Mouse (Mus musculus) embryonic facial prominence, embryonic 13.5 days (tissue): ENCODE data around the gene Gpr4. TPM values are rescaled to one million over a fixed set of nuclear protein-coding genes. Genes with fewer than 3 reads are reported as not detected.

ENCODE experiments used
- ATAC-seq: fragments of 200-750 bp; cut with Nextera tagmentation; 2 replicates; pipeline ENCODE4 v1.8.0; 2017; ENCODE audit warnings: low read depth; ENCODE audit not compliant: insufficient number of reproducible peaks, insufficient read depth, low FRiP score, low TSS enrichment
- H3K27ac ChIP-seq: fragments of 300-500 bp; sonication (generic); 2 replicates; pipeline ENCODE4 v1.5.1; 2015; ENCODE audit warnings: moderate library complexity, mild to moderate bottlenecking, inconsistent platforms
- H3K27me3 ChIP-seq: fragments of 300-500 bp; sonication (generic); 2 replicates; pipeline ENCODE4 v1.6.1; 2015; ENCODE audit warnings: mild to moderate bottlenecking, inconsistent platforms
- H3K36me3 ChIP-seq: fragments of 300-500 bp; sonication (generic); 2 replicates; pipeline ENCODE4 v1.6.1; 2015; ENCODE audit warnings: mild to moderate bottlenecking, inconsistent platforms
- H3K4me1 ChIP-seq: fragments of 300-500 bp; sonication (generic); 2 replicates; pipeline ENCODE4 v1.6.1; 2015; ENCODE audit warnings: inconsistent platforms
- H3K4me2 ChIP-seq: fragments of 300-500 bp; sonication (generic); 2 replicates; pipeline ENCODE4 v1.6.1; 2015; ENCODE audit warnings: moderate library complexity, mild to moderate bottlenecking, inconsistent platforms
- H3K4me3 ChIP-seq: fragments of 300-500 bp; sonication (generic); 2 replicates; pipeline ENCODE4 v1.5.1; 2015; ENCODE audit warnings: mild to moderate bottlenecking, inconsistent platforms
- H3K9ac ChIP-seq: fragments of 300-500 bp; sonication (generic); 2 replicates; pipeline ENCODE4 v1.6.1; 2015; ENCODE audit warnings: mild to moderate bottlenecking, inconsistent platforms
- H3K9me3 ChIP-seq: fragments of 300-500 bp; sonication (generic); 2 replicates; pipeline ENCODE4 v1.6.1; 2016; ENCODE audit warnings: inconsistent platforms
- WGBS: fragments of 180-500 bp; shearing (Covaris S2); methylation state at CpG from one replicate; pipeline ENCODE4 v1.1.7; 2015; ENCODE audit warnings: mixed read lengths; 5-methylcytosine and 5-hydroxymethylcytosine counted together
- polyA plus RNA-seq: library from polyadenylated mRNA; unstranded; fragments of >200 nt; fragmentation: Nextera tagmentation; extraction: Ambion mirVana; gene quantifications from 2 replicates; pipeline ENCODE4 v1.2.1, GENCODE M21; 2015

Gene Gpr4
- polyA plus RNA-seq, 1 experiment from 2014 or later = 1.6 TPM

- Histone ChIP-seq H3K27ac (no peak overlapping the region), H3K9me3 (0 out of 2 replicates have a peak, but pooled peaks cover 6% of the 10 kb centered on the region), H3K4me1 (no peaks in the 10 kb centered on the region), H3K36me3 (peaks cover 69% of the 10 kb centered on the region), H3K9ac (no peak overlapping the region), H3K27me3 (no peaks in the 10 kb centered on the region), H3K4me3 (no peak overlapping the region), H3K4me2 (no peak overlapping the region)
- WGBS = 61% methylated on average over 6 of the region's 6 CpGs
- ATAC-seq = no peak
Observed at GRCm38 (mm10) chr7:19196676-19197075, 15.7 kb upstream of the Gpr4 start.

GRCm38 (mm10) chr7:19197985-19198384, 14.4 kb upstream of the Gpr4 start:
- WGBS = 27% methylated on average over 2 of the region's 2 CpGs
- 0 out of 2 replicates have a peak, but pooled peaks cover 6% of the 10 kb centered on the region for H3K9me3 ChIP-seq
- no peak overlapping the region for H3K9ac ChIP-seq
- H3K27me3 ChIP-seq = no peaks in the 10 kb centered on the region
- H3K4me1 ChIP-seq = no peaks in the 10 kb centered on the region
- no peak overlapping the region for H3K27ac ChIP-seq
- H3K4me3 ChIP-seq = no peak overlapping the region
- H3K36me3 ChIP-seq = peaks cover 68% of the 10 kb centered on the region
- no peak for ATAC-seq
- no peak overlapping the region for H3K4me2 ChIP-seq

- H3K9me3 ChIP-seq = no peaks in the 10 kb centered on the region
- H3K4me3 ChIP-seq = no peak overlapping the region
- no peak overlapping the region for H3K4me2 ChIP-seq
- no peak overlapping the region for H3K27ac ChIP-seq
- H3K9ac ChIP-seq = no peak overlapping the region
- no peaks in the 10 kb centered on the region for H3K27me3 ChIP-seq
- H3K4me1 ChIP-seq = no peaks in the 10 kb centered on the region
- WGBS = 70% methylated on average over 15 of the region's 15 CpGs
- ATAC-seq = peak; percentile 65; the same call in 1 of the 2 replicates
- H3K36me3 ChIP-seq = peaks cover 68% of the 10 kb centered on the region
Observed at GRCm38 (mm10) chr7:19201660-19202059, 10.7 kb upstream of the Gpr4 start.

- no peak overlapping the region for H3K9ac ChIP-seq
- no peaks in the 10 kb centered on the region for H3K9me3 ChIP-seq
- H3K36me3 ChIP-seq = peaks cover 62% of the 10 kb centered on the region
- H3K27me3 ChIP-seq = no peaks in the 10 kb centered on the region
- H3K4me3 ChIP-seq = no peak overlapping the region
- WGBS = 61% methylated on average over 15 of the region's 15 CpGs
- H3K27ac ChIP-seq = no peak overlapping the region
- 0 out of 2 replicates have a peak, but pooled peaks have one; percentile 23 for ATAC-seq
- no peak overlapping the region for H3K4me2 ChIP-seq
- H3K4me1 ChIP-seq = no peaks in the 10 kb centered on the region
Observed at GRCm38 (mm10) chr7:19202065-19202850, 10.1 kb upstream of the Gpr4 start.

GRCm38 (mm10) chr7:19208201-19208910, 4.0 kb upstream of the Gpr4 start:
- Histone ChIP-seq H3K36me3 (peaks cover 27% of the 10 kb centered on the region), H3K27me3 (peaks cover 18% of the 10 kb centered on the region), H3K9me3 (peaks cover 4% of the 10 kb centered on the region), H3K9ac (no peak overlapping the region), H3K27ac (no peak overlapping the region), H3K4me3 (no peak overlapping the region), H3K4me1 (peaks cover 13% of the 10 kb centered on the region; the same call in 1 of the 2 replicates), H3K4me2 (no peak overlapping the region)
- ATAC-seq = no peak
- WGBS = 78% methylated on average over 13 of the region's 13 CpGs

- Histone ChIP-seq H3K27me3 (peaks cover 22% of the 10 kb centered on the region), H3K4me1 (peaks cover 14% of the 10 kb centered on the region; the same call in 1 of the 2 replicates), H3K36me3 (peaks cover 22% of the 10 kb centered on the region), H3K4me2 (no peak overlapping the region), H3K9ac (no peak overlapping the region), H3K27ac (no peak overlapping the region), H3K4me3 (no peak overlapping the region), H3K9me3 (peaks cover 4% of the 10 kb centered on the region)
- WGBS = 50% methylated on average over 7 of the region's 7 CpGs
- ATAC-seq = no peak
Observed at GRCm38 (mm10) chr7:19208944-19209472, 3.3 kb upstream of the Gpr4 start.

GRCm38 (mm10) chr7:19209494-19209893, 2.8 kb upstream of the Gpr4 start:
- ATAC-seq = no peak
- Histone ChIP-seq H3K4me2 (no peak overlapping the region), H3K27me3 (peaks cover 26% of the 10 kb centered on the region), H3K9me3 (peaks cover 4% of the 10 kb centered on the region), H3K4me3 (no peak overlapping the region), H3K36me3 (peaks cover 17% of the 10 kb centered on the region), H3K9ac (no peak overlapping the region), H3K4me1 (peaks cover 17% of the 10 kb centered on the region; the same call in 1 of the 2 replicates), H3K27ac (no peak overlapping the region)
- WGBS = 79% methylated on average over 4 of the region's 4 CpGs

GRCm38 (mm10) chr7:19210010-19210409, 2.3 kb upstream of the Gpr4 start:
- Histone ChIP-seq H3K4me1 (peaks cover 21% of the 10 kb centered on the region; the same call in 1 of the 2 replicates), H3K27me3 (peaks cover 26% of the 10 kb centered on the region), H3K9ac (no peak overlapping the region), H3K4me2 (no peak overlapping the region), H3K9me3 (peaks cover 4% of the 10 kb centered on the region), H3K36me3 (peaks cover 12% of the 10 kb centered on the region), H3K27ac (no peak overlapping the region), H3K4me3 (no peak overlapping the region)
- 91% methylated on average over 5 of the region's 5 CpGs for WGBS
- no peak for ATAC-seq

- WGBS = 68% methylated on average over 5 of the region's 5 CpGs
- no peak overlapping the region for H3K4me2 ChIP-seq
- H3K9ac ChIP-seq = no peak overlapping the region
- peaks cover under 1% of the 10 kb centered on the region for H3K36me3 ChIP-seq
- ATAC-seq = no peak
- H3K4me3 ChIP-seq = no peak overlapping the region
- peaks cover 26% of the 10 kb centered on the region; the same call in 1 of the 2 replicates for H3K4me1 ChIP-seq
- H3K27me3 ChIP-seq = peaks cover 26% of the 10 kb centered on the region
- H3K27ac ChIP-seq = no peak overlapping the region
- H3K9me3 ChIP-seq = peaks cover 4% of the 10 kb centered on the region
Observed at GRCm38 (mm10) chr7:19211041-19211675, 1.2 kb upstream of the Gpr4 start.

- H3K27ac ChIP-seq = no peak overlapping the region
- 62% methylated on average over 2 of the region's 2 CpGs for WGBS
- H3K4me1 ChIP-seq = peaks cover 33% of the 10 kb centered on the region
Observed at GRCm38 (mm10) chr7:19213385-19213784, 1.0 kb downstream of the Gpr4 start.

GRCm38 (mm10) chr7:19214369-19214768, 2.0 kb downstream of the Gpr4 start:
- Histone ChIP-seq H3K4me3 (no peak overlapping the region), H3K27me3 (peaks cover 26% of the 10 kb centered on the region), H3K27ac (no peak overlapping the region), H3K9ac (no peak overlapping the region), H3K4me2 (no peak overlapping the region), H3K4me1 (peaks cover 33% of the 10 kb centered on the region), H3K9me3 (peaks cover 4% of the 10 kb centered on the region), H3K36me3 (no peaks in the 10 kb centered on the region)
- ATAC-seq = no peak
- WGBS = 63% methylated on average over 7 of the region's 7 CpGs

More at GRCm38 (mm10) chr7:19213385-19213784, 1.0 kb downstream of the Gpr4 start:
- H3K9ac ChIP-seq = no peak overlapping the region
- no peaks in the 10 kb centered on the region for H3K36me3 ChIP-seq
- H3K4me3 ChIP-seq = 0 out of 2 replicates have a peak overlapping the region, but pooled peaks have one; percentile 52
- peaks cover 26% of the 10 kb centered on the region for H3K27me3 ChIP-seq
- no peak for ATAC-seq
- H3K9me3 ChIP-seq = peaks cover 4% of the 10 kb centered on the region
- H3K4me2 ChIP-seq = peak overlapping the region; percentile 76; the same call in 1 of the 2 replicates
